Mouse (Mus musculus) T-helper 1 cell (primary cell): ENCODE data around the gene Cyp2s1.

Source experiments
- in situ Hi-C: fragments of 300-600 bp; cut with MboI, MseI; formaldehyde crosslinking; loops from one replicate; pipeline ENCODE4 v1.15.1; 2025; ENCODE audit warnings: high pct_unique_total_duplicates

The Cyp2s1 gene

DNA sequence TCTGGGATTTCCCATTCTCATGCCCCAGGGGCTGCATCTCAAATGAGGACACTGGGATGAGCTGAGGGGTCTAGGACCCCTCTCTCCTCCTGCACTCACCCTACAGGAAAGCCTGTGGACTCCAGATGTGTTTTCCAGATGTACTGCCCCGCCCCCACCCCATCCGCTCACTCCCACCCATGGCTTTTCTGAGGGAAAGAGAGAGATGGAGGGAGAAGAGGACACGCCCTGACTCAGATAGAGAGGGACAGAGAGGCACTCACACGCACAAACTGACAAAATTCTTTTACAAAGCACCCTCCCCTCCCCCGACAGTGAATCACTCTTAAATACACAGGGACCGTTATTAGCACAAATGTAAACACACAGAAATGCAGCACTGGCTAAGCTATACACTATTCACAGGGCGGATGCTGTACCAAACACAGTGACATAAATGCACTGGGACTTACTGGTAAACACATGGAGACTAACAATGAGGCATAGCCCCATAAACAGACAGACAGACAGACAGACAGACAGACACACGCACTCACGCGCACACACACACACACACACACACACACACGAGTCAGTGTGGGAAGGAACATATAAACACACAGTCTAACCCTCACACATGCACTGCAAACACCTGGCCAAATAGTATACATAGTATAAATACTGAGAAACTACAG lies 34.6 kb downstream of the Cyp2s1 start:
- in situ Hi-C loops = no loop called here

DNA sequence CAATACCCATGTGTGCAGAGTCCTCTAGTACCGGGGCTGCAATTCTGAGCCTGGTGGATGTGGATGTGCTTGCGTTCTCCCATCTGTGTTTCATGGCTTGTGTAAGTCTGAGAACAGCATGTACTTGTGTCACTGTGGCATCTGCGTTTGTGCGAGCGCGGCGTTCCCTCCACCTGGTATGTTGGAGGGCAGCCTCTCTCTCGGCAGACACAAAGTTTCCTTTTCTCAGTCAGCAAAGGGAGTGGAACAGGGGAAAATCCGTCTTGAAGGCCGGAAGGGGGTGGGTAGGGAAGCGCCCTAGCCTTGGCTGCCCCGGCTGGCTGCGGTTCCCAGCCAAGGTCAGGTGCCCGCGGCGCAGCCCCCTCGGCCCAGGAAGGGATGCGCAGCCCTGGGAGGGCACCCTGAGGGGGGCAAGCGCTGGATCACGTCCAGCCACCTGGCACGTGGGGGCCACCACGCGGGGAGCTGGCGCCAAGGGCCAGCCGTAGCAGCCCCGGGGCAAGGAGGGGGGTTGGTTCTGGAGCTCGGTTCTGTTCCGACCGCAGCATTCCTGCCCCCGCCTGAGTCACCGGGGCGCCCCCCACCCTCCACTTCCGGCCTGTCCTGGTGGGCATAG lies 35.3 kb downstream of the Cyp2s1 start:
- in situ Hi-C loops = no loop called here

DNA sequence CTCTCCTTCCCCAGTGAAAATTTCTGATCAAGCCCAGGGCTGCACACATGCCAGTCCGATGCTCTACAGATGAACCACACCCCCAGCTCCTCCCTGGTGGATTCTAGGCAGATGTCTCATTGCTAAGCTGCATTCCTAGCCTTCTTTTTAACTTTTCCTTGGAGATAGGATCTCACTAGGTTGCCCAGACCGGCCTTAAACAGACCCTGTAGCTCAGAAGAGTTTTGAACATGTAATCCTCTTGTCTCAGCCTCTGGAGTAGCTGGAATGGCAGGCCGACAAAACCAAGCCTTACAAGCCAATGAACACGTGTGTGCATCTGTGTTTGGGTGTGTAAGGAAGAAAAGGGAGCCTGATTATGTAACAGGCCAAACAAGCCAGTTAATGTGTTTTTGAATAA lies 36.0 kb downstream of the Cyp2s1 start:
- in situ Hi-C loops = no loop called here

DNA sequence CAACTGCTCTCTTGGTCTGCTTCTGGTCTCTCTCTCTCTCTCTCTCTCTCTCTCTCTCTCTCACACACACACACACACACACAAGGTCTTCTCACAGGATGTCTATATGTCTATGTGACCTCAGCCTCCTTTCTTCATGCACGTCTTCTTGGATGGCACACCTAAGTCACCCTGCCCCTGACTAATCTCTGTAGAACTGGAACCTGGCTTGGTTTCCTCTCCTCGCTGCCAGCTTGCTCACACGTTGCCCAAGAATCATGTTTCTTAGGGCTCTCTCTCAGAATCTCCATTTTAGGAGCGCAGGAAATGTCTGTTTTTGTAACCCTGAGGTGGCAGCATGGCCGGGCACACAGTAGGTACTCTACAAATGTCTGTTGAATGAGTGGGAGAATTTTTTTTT lies 36.7 kb downstream of the Cyp2s1 start:
- in situ Hi-C loops = no loop called here

DNA sequence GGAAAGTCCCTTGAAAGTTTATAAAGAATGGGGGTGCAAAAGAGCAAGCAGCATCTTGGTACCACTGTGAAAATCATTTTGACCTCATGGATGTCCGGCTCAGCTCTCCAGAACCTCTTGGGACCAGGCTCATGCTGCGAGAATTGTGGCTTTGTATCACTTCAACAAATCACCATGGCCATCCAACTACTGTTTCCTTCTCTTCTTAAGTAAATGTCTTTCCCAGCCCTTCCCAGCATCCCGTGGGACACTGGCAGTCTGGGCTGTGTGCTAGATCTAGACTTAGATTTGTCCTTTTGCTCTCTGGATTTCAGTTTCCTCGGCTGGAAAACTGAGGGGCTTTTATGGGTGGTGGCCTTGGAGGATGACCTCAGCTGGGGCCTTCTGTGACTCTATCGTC lies 48.5 kb downstream of the Cyp2s1 start:
- in situ Hi-C loops = no loop called here

DNA sequence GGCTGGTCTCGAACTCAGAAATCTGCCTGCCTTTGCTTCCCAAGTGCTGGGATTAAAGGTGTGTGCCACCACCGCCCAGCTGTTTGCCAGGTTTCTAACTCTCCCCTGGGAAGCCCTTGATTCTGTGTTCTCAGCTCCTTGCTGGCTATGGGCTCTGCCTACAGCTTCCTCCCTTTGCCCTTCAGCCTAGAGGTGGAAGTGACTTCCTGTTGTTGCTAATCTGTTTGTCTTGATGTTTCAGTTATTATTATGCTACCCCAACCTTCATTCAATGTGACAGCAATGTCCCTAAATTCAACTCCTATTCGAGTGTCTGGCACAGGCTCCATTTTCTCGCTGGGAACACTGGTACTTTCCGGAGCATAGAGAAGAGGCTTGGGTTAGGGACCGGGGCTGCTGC lies 50.6 kb downstream of the Cyp2s1 start:
- in situ Hi-C loops = no loop called here

DNA sequence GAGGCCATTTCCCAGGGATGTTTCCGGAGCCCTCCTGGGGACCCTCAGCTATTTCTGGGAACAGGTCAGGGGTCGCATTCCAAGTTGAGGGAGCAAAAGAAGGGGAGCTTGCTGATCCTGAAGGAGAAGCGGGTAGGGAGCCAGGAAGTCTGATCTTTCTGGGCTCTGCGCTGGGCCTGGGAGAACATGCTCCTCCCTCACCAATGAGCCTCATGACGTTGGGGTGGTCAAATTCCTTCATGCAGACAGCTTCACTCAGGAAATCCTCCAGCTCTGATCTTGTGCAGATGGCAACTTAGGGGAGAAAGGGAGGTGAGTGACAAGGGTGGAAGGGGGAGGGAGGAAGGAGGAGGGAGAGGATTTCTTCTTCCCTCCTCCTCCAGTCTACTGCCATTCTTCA lies 52.5 kb downstream of the Cyp2s1 start:
- in situ Hi-C loops = no loop called here

DNA sequence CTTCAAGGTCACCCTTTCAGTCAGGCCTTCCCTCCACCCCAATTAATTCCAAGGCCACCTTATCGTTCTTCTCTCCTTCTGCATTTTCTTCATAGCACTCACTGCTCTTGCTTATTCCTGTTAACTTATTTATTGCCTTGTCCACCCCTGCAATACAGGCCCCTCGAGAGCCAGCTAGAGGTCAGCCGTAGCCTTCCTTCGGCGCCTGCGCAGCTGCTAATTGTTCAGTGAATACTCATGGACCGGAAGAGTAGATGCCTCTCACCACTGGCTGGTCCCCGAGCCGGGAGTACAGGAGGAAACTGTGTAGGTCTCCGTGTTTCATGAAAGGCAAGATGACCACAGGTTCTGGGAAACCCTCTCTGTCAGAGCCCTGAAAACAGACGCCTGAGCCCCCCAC lies 53.0 kb downstream of the Cyp2s1 start:
- in situ Hi-C loops = no loop called here

DNA sequence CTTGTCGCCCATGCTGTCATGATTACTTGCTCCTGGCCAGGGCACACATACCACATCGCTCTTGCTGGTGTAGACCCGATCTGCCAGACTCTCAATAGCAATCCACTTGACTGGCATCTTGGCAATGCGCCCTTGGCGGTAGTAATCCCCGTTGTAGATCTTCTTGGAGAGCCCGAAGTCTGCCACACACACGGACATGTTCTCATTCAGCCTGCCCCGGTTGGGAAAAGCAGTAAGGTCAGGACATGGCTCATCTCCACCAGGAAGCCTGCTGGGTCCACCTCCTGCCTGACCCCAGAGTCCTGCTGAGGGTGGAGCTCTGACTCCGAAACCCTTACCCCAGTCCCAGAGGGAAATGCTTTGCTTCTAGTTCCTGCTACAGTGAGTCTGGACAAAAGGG lies 55.4 kb downstream of the Cyp2s1 start:
- in situ Hi-C loops = no loop called here

DNA sequence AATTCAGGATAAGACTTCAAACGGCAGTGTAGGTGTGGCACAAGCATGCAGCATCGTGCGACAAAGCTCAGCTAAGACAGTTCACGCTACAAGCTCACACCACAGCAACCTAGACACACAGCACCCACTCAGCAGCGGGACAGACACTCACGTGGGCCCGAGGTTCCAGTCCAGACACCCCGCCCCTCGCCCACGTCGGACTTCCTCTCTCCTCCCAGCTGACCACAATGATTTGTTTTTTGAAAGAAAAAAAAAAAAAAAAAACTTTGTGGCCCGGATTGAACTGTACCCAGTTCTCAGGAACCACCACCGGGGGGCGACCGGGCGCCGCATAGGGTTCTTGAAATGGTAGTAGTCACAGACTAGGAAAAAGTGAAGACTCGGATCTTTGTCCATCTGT lies 60.7 kb downstream of the Cyp2s1 start:
- in situ Hi-C loops = loop anchor here (5.0 kb wide), 1 partner anchor 51 kb away; no protein-coding TSS in a partner anchor

DNA sequence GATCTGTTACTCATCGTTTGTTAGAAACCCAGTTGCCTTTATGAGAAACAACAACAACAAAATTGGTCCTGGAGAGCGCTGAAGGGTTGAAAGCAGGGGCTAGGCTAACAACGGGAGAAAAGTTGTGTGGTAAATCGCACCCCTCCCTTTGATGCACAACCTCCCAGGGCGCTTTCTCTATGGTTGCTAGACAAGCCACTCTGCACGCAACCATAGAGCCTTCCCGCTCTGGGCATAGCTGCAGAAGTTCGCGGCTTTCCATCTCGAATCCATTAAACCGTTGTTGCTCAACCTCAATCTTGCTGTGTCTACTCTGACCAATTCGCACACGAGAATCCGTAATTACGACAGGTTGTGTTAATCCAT lies 61.3 kb downstream of the Cyp2s1 start:
- in situ Hi-C loops = loop anchor here (5.0 kb wide), 1 partner anchor 52 kb away; no protein-coding TSS in a partner anchor

DNA sequence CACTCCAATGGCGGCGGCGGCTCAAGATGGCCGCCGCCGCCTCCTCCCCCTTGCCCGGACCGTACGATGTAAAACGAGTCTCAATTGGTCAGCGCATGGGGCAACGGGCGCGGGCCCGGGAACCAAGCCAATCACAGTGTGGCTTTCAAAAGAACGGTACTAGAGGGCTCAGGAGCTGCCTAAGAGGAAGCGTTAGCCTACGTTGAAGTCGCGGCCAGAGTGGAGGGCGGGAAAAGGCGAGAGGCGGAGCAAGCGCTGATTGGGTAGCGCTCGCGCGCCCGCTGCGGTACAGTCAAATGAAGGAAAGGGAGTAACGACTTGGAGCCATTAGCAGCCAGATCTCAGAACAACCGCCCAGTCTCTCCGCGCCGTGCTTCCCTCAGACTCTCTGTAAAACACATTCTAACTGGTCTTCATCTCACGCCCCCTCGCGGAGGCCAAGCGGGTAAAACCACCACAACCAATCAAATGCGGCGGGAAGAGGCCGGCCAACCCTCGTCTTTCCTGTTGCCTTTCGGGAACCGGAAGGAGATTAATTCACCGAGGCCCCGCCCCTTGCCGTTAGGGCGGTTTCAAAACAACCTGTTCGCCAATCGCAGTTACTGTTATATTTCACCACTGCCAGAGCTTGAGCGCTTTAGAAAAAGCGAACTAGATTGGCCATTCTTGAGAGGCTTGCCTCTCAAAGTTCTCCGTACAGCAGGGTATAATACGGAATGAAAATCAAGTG lies 61.8 kb downstream of the Cyp2s1 start, which contains the start of gene Hnrnpul1:
Gene Hnrnpul1, minus strand, starts transcription at position 20 of the 730 bp plus-strand sequence.
- in situ Hi-C loops = loop anchor here (5.0 kb wide), 1 partner anchor 52 kb away; no protein-coding TSS in a partner anchor

DNA sequence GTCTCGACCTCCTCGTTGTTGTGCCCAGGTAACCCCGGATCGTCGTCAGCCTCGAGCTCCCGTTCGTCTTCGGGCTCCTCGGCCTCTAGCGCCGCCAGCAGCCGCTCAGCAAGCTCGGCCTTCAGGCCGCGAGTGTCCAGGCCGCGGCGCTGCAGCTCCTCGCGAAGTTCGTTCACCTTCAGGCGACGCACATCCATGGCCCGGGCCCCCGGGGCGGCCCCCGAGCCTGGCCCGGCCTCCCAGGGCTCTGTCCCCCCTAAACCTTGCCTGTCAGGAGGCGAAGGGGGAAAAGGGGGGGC lies 62.3 kb downstream of the Cyp2s1 start:
- in situ Hi-C loops = no loop called here

DNA sequence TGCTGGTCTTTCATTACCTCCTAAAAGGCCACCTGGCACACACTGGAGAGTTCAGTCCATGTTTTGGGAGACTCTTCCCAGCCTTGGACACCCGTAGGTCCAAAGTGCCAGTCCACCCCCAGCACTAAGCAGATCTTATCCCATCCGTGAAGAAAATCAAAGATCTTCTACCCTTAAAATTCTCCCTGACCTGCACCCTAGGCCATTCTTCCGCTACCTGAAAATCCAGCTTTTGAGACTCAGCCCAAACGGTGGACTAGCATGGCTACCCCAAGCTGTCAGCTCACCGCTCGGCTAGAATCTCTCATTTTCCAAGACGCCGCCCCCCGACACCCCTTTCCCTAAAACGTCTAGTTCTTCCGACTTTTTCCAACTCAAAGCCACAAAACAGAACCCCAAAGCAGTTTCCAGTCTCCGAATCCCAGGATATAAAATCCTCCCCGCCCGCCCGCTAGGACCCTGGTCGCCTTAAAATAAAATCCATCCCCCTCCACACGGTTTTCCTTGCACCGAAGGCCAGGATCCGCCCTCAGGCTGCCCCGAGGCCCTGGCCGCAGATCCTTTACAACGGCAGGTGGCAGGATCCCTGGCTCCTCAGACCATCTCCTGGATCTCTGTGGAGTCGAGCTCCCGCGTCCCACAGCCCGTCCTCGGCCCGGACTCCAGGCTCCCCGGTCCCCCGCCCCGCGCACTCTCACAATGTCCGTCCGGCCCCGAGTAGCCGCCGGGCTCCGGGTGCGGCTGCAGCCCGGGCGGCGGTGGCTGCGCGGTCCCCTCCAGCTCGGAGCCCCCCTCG lies 62.9 kb downstream of the Cyp2s1 start:
- in situ Hi-C loops = no loop called here

DNA sequence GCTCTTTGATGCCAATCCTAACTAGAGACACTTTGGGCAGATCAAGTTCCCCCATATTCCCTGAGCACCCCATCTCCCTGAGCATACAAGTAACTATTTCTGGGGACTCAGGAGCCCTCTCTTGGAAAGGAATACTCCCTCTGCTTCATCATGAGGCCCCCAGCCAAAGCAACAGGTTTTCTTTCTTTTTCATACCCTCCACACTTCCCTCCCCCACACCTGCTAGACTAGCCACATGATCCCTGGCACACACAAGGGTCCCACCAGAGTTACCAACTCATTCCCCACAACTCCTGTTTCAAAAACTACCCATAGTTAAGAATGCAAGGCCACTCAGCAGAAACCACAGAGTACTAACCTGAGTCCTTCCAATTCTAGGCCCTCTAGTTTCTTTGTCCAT lies 63.6 kb downstream of the Cyp2s1 start:
- in situ Hi-C loops = no loop called here
